22 mouse cellular contexts compared by ENCODE assay signal in the genomic region with DNA sequence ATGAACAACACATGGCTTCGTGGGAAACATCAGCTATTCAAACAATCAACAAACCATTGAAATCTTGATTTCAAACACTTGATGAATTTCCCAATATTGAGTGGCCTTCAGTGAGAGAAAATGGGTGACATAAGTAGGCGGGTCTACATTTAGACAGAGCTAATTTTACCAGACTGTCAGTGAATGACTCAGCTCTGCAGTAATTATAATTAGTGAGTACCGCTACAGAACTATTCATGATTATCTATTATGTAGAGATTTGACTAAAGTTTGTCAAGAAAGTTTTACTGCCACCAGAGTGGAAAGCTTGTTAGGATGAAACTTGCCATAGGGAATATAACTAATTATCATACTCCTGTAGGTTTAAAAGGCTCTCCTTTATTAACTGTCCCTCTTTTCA.
"Had no signal": no experiment of that assay in that cellular context is flagged by ENCODE, and none has a peak within 500 bp of the region (broad histone marks: within the 10 kb centered on the region; RNA-seq: fewer than 3 reads in every experiment).

No protein-coding gene starts in this region.

- H3K4me1 ChIP-seq: heart, embryonic 13.5 days; heart, embryonic 15.5 days; hindbrain, embryonic 13.5 days; hindbrain, embryonic 15.5 days; kidney, embryonic 15.5 days; limb, embryonic 13.5 days; limb, embryonic 15.5 days; liver, embryonic 12.5 days had no signal

- H3K4me3 ChIP-seq: gastrocnemius, adult 2 months; heart, embryonic 13.5 days; heart, embryonic 15.5 days; hindbrain, embryonic 13.5 days; hindbrain, embryonic 15.5 days; kidney, embryonic 15.5 days; limb, embryonic 13.5 days; limb, embryonic 15.5 days; liver, embryonic 12.5 days had no signal

- DNase-seq: gastrocnemius, adult 2 months; gastrocnemius, postnatal 10 days; gastrocnemius, postnatal 25 days; heart, adult 18-20 months; heart, postnatal 14 days; heart, postnatal 36 days; kidney, adult 11 months; kidney, adult 2 months; kidney, adult 9 months; kidney, postnatal 14 days; kidney, postnatal 36 days; left cerebral cortex, postnatal 4 days had no signal

- H3K27ac ChIP-seq: gastrocnemius, adult 2 months; heart, embryonic 13.5 days; heart, embryonic 15.5 days; hindbrain, embryonic 13.5 days; hindbrain, embryonic 15.5 days; hindbrain, postnatal 0 days; kidney, embryonic 15.5 days; kidney, postnatal 0 days; limb, embryonic 13.5 days; limb, embryonic 15.5 days; liver, embryonic 12.5 days had no signal

- H3K9me3 ChIP-seq: heart, embryonic 13.5 days; heart, embryonic 15.5 days; hindbrain, embryonic 13.5 days; hindbrain, embryonic 15.5 days; kidney, embryonic 15.5 days; limb, embryonic 13.5 days; limb, embryonic 15.5 days; liver, embryonic 12.5 days had no signal

- H3K36me3 ChIP-seq: heart, embryonic 13.5 days; heart, embryonic 15.5 days; hindbrain, embryonic 13.5 days; hindbrain, embryonic 15.5 days; kidney, embryonic 15.5 days; limb, embryonic 13.5 days; limb, embryonic 15.5 days; liver, embryonic 12.5 days had no signal

- H3K27me3 ChIP-seq: heart, embryonic 13.5 days; heart, embryonic 15.5 days; hindbrain, embryonic 13.5 days; hindbrain, embryonic 15.5 days; kidney, embryonic 15.5 days; limb, embryonic 13.5 days; limb, embryonic 15.5 days; liver, embryonic 12.5 days had no signal
